Mouse (Mus musculus) cerebellum, adult 8-10 months (tissue): Measurements from ENCODE around the gene Cers2.
"Not testable (repeated sequence)": the region's sequence is repeated elsewhere in the genome, so short reads cannot be mapped to it uniquely, and the experiment has no call there.

Experiments used
- DNase-seq: peaks from one replicate; pipeline ENCODE4 v3.0.0; 2022

Gene Cers2

DNA sequence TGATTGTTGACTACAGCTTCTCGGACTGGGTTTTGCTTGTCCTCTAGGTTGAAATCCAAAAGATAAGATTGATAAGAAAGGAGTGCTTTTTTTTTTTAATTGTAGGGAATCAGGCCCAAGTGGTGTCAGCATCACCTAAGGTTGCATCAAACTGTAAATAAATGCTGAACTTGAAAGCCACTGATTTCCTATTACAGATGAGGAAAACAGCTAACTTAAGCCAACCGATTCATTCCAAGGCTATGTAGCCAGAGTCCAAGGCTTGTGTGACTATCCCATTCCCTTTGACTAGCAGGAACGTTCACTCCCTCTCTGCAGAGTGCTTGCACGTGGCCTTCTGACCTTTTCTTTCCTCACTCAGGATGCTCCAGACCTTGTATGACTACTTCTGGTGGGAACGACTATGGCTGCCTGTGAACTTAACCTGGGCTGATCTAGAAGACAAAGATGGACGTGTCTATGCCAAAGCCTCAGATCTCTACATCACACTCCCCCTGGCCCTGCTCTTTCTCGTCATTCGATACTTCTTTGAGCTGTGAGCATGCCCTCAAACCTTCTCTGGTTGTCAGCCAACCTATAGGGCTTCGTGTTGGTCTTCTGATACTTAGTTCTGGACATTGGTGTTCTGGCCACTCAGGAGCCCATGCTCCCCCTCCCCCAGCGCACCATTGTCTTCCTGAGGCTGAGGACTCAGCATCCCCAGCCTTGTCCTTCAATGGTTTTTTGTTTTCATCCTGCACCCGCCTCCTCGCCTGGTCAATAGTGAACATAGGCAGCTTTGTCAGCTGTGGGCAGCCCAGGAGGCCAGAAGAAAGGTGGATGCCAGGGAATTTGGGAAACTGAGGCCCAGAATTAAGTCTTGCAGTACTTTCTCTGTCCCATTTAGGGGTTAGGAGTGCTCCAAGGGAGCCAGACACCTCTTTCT lies 5.4 kb downstream of the Cers2 start:
- no peak for DNase-seq

DNA sequence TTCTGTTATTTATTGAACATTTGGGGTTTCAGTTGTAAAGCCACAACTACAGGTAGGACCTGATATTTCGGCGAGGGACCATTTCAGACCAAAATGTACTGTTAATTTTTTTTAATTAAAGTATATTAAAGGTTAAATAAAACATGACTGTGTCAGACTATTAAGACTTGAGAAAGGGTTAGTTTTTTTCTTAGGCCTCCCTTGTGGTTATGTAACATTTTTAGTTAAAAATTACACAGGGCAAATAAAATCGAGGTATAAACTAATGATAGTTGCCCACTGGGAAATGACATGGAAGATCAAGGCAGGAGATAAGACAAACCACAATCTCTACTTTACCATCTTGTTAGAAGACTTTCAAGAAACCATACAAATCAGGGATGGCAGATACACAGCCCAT lies 8.8 kb downstream of the Cers2 start:
- DNase-seq: no peak

DNA sequence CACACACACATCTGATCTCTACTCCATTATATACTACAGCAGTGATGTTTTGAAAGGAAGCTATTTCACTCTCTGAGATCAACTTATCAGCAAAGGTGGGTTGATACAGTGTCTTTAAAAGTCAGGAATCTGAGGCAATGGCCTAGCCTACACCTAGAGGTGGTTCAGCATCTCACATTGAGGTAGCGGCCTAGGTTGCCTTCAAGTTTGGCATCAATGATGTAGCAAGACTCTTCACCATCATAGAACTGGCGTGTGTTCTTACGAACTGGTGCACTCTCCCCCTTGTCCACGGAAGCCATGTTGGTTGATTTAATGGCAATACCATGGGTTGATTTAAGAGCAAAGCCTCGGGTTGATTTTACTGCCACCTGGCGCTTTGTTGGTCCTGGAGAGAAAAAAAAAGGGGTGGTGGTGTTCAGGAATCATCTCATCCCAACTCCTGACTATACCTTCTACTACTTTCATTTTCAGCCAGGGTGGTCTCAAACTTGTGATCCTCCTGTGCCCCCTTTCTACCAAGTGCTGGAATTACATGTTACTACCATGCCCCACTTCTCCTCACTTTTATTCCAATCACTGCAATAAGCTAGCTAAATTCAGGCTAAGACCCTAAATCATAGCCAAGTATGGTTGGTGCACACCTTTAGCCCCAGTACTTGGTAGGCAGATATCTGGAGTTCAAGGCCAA lies 10.0 kb downstream of the Cers2 start:
- DNase-seq: no peak

DNA sequence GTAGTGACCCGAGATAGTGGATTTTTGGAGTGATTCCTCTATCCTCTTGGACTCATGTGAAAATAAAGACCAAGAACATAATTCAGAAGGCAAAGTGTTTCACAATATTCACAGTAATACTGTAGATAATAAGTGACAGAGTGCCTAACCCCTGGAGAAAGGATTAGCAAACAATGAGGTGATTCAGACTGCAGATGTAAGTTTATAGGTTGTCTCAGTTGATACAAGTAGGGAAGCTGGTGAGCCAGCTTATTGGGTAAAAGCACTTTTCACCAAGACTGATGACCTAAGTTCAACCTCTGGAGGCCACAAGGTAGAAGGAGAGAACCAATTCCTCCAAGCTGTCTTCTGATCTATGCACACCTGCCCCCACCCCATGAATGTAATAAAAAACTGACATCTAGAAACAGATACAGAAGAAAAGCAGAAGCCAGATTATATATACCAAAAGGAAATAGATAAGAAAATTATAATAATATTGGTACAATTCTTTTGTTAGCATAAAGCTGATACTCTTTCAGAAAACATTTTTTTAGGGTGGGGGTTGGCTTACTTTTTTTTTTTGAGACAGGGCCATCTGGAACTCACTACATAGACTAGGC lies 14.3 kb downstream of the Cers2 start:
- DNase-seq: no peak

DNA sequence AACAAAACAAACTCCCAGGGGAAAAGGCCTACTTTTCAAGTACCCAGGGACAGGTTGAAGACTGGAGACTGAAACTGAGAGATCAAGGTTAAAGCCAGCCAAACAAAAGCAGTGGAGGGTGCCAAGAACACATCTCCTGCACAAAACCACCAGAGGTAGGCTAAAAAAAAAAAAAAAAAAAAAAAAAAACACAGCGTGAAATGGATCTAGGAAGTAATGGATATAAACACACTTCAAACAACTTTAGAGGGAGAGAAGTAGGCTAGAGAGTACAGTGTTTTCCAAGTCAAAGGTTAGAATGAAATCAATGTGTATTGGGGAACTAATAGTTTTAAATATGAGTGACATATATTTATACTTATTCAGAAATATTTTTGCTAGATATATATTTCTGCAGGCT lies 16.9 kb downstream of the Cers2 start:
- no peak for DNase-seq

DNA sequence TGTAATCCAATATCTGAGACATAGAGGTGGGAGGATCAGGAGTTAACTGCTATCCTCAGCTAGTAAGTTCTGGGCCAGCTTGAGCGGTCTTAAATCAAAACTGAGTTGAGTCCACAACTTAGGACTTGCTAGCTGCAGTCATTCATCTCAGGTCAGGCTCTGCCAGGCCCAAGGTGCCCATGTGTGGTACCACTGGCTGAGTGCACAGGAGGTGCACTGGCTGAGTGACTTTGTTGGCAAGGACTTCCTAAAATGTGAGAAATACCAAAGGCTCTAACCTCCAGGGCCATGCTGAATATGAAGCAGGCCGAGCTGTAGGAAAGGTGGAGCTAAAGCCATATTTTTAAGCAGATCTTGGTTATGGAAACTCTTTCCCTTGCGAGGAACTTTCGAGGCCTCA lies 22.8 kb downstream of the Cers2 start:
- no peak for DNase-seq

DNA sequence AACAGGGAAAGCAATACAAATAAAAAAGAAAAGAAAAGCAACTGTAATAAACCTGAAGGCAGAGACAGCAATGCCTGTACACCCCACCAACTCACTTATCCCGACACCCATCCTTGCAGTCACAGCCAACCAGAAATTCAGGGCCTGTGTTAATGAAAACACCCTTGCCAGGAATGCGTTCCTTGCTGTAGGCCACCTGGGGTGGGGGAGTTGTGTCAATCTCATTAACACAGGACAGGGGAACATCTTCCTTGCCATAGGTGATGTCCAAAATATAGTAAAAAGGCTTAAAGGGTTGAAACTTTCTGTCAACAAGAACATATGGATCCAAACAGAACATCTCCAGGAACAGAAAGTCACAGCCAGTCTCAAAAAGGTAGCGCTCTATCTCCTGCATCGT lies 23.7 kb downstream of the Cers2 start:
- no peak for DNase-seq

DNA sequence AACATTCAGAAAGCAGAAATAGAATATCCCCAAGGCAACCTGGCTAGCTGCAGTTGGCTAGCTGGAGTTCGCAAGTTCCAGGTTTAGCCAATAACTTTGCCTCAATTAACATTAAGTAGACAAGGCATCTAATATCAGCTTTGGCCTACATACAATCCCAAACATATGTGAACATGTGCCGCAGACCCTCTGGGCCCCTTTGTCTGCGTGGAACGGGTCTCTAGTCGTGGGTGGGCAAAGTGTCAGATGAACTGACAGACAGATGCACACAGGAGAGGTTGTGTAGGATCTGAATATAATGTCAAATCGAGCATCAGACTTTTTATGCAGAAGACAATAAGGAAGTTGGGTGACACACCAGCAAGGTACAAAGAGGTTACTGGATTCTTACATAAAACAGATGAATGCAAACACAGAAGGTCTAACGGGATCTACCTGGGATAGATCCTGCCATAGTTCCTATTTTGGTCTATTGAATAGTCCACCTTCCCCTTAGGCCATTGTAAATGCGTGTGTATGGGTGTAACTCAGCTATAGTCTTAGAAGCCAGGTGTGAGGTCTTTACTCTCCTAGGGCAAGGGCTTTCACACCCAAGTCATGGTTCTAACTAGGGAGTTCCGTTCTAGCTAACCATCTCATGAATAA lies 28.9 kb downstream of the Cers2 start:
- not testable (repeated sequence) for DNase-seq

DNA sequence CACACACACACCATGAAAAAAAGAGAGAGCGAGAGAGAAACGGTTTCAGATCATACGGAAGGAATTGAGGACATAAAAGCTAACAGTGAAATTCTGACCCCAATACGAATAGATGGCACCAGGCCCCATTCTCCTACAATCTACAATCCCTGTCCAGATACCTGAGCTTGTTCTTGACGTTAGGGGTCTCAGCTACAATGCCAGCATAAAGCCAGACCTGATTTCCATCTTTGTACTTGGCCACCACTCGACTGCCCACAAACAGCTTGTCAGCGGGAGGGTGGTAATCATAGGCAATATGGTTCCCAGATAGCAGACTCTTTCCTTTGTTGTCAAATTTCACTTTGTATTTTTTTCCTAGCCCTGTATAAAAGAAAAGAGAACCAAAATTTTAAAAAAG lies 31.9 kb downstream of the Cers2 start:
- DNase-seq: no peak

DNA sequence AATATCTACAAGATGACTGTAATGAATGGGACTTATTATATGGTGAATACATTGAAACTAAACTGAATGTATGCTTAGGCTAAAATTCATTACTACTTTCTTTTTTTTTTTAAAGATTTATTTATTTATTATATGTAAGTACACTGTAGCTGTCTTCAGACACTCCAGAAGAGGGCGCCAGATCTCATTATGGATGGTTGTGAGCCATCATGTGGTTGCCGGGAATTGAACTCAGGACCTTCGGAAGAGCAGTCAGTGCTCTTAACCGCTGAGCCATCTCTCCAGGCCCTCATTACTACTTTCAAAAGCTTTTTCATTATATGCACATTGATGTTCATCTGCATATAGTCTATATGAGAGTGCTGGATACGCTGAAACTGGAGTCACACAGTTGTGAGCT lies 33.8 kb downstream of the Cers2 start:
- not testable (repeated sequence) for DNase-seq

DNA sequence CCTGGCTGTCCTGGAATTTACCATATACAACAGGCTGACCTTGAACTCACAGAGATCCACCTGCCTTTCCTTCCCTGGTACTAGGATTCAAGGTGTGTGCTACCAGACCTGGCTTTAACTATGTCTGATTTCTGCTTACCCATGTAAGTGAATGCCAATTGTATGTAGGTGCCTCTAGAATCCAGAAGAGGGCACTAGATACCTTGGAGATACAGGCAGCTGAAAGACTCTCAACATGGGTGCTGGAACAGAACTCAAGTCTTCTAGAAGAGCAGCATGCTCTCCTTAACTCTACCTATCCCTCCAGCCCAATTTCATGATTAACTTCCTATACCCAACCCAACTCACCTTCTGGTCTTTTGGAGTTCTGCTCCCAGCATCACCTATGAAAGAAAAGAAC lies 34.9 kb downstream of the Cers2 start:
- DNase-seq: no peak

DNA sequence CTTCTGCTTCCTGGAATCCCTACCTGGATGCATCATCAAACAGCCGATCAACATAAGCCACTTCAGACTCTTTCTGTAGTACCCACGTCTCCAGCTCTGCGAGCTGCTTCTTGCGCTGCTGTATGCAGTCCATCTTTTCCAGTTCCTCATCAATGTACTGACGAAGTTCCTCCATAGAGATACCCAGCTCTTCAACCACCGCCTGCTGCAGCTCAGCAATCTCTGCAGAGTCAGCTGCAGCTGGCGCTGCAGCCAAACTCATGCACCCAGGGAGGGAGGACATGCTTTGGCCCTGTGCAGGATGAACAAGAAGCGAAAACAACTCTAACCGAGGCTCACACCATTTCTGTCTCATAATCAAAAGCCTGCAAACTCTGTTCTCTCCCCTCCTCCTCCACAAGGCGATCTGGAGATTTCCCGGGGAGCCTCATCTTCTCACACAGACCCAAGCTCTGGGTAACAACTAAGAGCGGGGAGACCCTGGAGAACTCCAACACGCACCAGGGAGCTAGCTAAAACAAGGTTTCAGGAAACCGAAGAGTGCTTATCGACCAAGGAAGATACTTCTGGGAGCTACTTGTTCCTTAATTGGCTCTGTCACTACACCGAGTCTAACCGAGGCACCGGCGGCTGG lies 41.4 kb downstream of the Cers2 start:
- DNase-seq: not testable (repeated sequence)

DNA sequence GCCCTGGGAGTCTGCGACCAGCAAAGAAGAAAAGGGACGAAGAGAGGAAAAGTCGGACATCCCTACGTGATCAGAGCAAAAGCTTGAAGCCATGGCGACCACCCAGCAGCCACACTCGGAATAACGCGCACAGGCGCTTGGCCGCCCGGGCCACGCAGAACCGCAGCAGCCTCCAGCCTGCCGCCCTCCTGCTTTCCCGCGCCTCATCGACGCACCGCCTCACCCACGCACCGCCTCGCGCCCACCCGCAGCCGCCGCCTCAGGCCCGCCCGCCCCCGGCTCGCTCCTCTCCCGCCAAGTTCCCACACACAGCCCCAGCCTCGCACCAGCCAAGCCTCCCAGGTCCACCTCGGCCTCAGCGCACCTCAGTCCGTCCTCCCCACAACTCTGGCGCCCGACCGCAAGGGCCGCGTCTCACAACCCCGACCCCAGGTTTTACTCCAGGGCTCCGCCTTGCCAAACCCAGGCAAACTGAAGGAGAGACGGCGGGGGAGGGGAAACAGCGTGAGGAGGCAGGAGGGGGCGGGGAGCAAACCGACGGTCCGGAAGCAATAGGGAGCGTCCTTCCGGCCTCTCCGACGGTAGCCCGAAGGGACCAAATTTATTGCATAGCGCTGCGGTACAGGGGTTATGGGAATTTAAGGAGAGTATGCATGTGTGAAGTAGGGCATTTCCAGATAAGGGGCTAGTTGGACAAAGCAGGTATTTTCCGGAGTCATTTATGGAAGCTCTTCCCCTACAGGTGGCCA lies 42.3 kb downstream of the Cers2 start, which contains the start of gene Setdb1:
Gene Setdb1, minus strand, starts transcription at position 502 of the 749 bp plus-strand sequence.
- peak; percentile 95 for DNase-seq

DNA sequence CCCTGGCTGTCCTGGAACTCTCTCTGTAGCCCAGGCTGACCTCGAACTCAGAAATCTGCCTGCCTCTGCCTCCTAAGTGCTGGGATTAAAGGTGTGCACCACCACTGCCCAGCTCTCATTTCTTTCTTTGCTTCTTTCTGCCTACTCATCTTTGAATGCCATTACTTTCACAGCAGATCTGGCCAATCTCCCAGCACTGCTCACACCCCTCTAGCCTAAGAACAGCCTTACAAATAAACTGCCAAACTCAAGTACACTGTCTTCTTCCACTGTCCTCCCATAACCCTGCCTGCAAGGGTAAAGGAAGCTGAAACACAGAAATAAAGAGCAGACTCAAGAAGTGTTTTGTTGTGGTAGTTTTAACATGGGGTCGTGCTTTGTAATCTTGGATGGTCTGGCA lies 43.2 kb downstream of the Cers2 start:
- no peak for DNase-seq

DNA sequence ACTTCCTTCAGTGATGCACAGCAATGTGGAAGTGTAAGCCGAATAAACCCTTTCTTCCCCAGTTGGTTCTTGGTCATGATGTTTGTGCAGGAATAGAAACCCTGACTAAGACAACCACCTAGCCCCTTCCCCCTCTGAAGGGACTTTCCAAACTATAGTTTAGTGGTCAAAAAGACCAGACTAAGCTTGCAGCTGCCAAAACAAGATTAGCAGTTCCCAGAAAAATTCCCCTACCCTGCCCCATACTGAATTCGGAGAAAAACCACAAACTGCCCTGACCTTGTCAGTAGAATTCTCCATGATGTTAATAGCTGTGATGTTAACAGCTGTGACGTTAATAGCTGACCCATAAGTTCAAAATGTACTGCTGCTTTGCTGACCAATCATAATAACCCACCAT lies 45.7 kb downstream of the Cers2 start:
- not testable (repeated sequence) for DNase-seq

DNA sequence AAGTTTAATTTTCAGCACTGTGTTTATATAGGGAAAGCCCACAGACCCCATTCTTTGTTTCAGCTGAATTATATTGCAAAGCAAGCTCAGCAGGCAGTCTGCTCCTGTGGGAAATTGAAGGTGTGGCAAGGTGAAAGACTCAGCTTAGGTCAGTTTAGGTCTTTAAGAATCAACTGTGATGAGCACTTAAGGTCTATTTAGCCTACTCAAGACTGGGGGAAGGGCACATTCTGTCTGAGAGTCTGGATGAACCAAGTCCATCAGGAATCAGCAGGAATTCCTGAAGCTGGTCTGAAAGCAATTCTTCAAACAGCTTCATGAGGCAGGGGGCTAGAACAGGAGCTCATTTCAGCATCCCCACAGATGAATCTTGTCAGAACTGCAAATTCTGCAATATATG lies 55.5 kb downstream of the Cers2 start:
- no peak for DNase-seq
